Mouse (Mus musculus) urinary bladder, postnatal 10 days (tissue): ENCODE results near the gene Sbk1.

Source experiments
- DNase-seq: peaks from one replicate; pipeline ENCODE4 v3.0.0; 2022; ENCODE audit warnings: low spot score

The Sbk1 gene

DNA sequence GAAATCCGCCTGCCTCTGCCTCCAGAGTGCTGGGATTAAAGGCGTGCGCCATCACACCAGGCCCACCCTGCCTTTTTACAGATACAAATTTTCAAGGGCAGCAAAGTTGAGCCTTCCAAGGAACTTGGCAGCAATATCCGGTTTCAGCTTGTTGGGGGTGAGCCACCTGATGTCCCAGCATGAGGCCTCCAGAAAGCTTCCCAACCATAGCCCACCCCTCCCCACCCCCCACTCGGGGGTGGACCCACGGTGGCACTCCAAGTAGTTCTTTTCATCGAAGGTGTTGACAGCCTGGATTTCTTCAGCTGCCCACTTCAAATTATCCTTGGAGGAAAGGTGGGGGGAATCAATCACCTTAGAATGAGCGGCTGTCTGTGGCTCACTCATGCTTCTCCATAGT is 66.5 kb downstream of the Sbk1 start:
- DNase-seq: no peak

DNA sequence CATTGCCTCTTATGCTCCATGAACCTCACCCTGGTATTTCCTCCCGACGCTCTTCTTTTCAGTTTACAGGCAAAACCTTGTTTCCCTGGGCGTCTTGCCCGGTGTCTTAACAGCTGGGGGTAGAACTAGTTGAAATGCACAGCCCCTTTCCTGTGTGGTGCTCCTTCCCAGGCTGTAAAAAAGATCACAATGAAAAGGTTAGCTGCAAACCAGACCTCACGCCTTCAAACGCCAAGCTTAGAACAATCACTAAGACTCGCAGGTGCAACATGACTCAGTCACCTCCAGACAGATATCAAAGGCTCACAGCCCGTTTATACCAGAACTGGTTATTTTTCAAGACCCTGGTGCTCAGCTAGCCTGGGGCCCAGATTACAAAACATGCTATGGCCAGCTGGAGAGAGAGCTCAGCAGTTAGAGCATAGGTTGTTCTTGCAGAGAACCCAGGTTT is 67.1 kb downstream of the Sbk1 start:
- DNase-seq: no peak

DNA sequence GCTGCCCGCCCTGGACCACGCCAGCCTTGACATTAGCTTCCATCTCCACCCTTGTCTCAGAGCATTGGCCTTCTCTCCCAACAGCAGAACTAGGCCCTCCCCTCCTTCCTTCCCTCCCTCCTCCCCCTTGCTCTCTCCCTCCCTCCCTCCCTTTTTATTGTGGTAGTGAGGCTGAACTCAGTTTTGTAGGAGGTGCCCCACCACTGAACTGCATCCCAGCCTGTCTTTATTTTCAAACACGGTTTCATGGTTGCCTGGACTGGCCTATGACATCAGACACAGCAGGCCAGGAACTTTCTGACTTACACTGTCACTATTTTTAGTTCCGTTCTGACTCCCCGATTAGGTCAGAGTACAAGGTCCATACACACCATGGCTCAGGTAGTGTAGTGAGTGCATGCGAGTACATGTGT is 67.8 kb downstream of the Sbk1 start:
- DNase-seq: no peak

DNA sequence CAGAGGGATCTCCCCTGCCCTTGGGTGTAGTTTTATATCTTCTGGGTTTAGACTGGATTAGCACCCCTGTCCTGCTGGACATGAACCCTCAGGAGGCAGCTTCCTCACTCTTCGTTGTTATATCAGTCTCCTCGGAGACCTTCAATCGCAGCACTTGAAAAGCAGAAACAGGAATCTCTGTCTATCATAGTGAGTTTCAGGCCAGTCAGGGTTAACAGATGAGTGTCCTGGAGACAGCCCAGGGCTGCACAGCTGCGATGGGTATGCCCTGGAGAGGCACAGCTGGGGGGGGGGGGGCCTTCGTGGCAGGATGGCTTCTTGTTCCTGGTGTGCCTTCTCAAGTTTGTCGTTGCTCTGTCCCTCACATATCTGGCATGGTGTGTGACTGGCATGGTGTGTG is 68.5 kb downstream of the Sbk1 start:
- no peak for DNase-seq
